Mouse (Mus musculus): Measurements from ENCODE around the gene Samd1.
"Not testable (repeated sequence)": the region's sequence is repeated elsewhere in the genome, so short reads cannot be mapped to it uniquely, and the experiment has no call there.

Samd1 gene

GRCm38 (mm10) chr8:83983222-83983621, 14.2 kb upstream of the Samd1 start:
- DNase-seq = not testable (repeated sequence)

- DNase-seq = no peak
Observed at GRCm38 (mm10) chr8:83989243-83989642, 8.2 kb upstream of the Samd1 start.

DNA sequence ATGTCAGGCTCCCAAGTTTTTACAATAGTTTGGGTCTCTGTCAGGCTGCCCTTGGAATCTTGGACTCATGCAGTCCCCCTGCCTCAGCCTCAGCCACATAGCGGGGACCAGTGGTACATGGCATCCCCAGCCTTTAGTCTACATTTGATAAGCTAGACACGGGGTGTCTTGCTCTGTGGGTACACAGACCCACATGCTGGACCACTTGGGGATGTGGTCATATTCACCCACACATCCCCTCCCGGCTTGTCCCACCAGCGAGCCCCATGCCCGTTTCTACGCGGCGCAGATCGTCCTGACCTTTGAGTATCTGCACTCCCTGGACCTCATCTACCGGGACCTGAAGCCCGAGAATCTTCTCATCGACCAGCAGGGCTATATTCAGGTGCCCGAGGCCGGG, 7.3 kb upstream of the Samd1 start:
- no peak for DNase-seq

DNA sequence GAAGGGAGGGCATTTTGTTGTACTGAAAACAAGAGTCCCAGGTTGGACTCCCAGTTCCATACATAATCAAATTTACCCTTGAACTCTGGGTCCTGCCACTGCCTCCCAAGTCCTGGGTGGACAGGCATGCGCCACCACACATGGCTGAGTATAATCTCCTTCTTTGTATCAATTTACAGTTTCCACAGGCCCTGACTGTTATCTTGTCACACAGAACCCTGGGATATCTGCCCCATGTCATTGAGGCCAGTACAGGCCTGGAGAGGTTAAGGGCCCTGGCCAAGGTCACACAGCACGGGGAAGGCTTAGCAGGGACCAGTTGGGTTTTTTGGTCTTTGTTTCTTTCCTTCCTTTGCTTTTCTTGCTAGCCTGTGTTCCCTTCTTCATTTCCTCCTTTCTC, 5.0 kb upstream of the Samd1 start:
- no peak for DNase-seq

DNA sequence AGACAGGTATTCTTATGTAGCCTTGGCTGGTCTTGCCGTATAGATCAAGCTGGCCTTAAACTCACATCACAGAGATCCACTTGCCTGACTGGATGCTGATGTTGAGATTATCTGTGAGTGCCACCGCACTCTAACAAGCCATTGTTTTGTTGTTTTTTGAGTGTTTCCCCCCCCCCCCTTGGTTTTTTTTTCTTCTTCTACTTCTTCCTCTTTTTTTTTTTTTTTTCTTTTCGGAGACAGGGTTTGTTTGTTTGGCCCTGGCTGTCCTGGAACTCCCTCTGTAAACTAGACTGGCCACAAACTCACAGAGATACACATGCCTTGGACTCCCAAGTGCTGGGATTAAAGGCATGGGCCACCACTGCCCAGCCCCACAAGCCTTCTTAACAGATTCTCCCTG, 3.4 kb upstream of the Samd1 start:
- DNase-seq = no peak

DNA sequence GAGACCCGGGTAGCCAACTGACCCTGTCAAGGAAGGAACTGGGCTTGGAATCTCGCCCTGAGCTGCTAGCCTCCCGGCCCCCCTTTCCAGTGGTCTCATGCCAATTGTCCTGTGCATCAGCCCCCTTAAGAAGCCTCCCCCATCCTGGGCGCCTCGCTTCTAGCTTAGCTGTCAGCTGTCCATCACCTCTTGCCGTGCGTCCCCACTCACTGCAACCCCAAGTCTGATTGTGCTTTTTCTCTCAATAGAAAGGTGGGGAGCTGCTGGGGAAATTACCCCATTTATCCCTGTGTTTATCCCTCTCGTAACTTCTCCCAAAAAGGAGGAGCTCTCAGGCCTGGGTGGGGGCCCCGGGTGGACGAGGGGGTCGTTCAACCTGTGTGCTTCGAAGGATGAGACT, 1.5 kb upstream of the Samd1 start:
- DNase-seq = peak in 1 of 2 experiments; percentile 16

DNA sequence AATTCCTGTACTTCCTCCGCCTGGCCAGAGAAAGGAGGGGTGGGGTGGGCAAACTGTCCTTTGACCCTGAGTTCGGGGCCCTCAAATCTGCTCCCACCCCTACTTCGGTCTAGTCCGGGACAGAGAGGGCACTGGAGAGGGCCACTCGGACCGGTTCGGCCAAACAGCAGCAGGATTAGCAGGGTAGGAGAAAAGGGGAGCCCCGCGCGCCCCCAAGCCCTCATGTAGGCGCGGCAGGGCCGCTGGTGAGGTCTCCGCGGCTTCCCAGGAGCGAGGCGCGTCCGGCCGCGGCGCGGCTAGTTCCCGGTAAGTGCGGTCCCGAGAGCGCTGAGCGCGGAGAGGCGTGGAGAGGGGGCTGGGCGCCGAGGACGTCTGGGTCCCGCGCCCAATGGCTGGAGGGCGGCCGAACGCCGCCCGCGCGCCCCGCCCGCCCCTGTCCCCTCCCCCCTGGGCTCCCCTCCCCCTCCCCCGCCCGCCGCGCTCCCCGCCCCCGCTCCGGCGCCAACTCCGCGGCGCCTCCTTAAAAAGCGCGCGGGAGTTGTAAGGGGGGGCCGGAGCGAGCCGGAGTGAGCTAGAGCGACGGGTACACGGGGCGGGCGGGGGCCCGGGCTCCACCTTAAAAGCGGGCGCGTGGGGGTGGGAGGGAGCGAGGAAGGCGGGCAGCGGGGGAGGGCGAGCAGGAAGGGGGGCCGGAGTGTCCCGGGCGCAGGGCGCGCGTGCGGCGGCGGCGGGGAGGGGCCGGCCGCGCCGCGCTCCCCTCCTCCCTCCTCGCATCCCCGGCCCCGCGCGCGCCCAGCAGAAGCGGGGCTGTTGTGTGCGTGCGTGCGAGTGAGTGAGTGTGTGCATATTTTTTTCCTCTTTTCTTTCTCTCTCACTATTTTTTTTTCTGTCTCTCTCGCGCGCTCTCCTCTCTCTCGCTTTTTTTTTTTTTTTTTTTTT, 636 bp upstream of the Samd1 start:
- peak; percentile 96 to 97 for DNase-seq

DNA sequence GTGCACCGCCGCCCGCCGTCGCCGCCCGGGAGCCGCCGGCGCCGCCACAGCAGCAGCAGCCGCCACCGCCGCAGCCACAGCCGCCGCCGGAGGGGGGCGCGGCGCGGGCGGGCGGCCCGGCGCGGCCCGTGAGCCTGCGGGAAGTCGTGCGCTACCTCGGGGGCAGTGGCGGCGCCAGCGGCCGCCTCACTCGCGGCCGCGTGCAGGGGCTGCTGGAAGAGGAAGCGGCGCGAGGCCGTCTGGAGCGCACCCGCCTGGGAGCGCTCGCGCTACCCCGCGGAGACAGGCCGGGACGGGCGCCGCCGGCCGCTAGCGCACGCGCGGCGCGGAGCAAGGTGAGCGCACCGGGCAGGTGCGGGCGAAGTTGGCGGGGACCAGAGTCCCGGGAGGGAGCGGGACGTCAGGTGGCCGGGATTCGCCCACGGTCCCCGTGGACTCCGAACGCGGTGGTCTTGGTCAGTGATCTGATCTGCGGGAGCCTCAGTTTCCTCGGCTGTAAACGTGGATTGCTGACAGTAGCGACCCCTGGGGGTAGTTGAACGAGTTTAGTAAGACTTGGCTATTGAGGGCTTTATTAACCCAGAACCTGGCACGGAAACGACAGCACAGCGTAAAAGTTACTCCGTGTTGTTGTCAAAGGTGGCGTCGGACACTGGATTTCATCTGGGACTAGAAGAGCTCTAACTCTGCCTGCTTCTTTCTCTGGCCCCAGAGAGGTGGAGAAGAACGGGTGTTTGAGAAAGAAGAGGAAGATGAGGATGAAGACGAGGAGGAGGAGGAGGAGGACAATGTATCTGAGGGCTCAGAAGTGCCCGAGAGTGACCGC, 972 bp downstream of the Samd1 start:
- peak; percentile 75 to 81 for DNase-seq

DNA sequence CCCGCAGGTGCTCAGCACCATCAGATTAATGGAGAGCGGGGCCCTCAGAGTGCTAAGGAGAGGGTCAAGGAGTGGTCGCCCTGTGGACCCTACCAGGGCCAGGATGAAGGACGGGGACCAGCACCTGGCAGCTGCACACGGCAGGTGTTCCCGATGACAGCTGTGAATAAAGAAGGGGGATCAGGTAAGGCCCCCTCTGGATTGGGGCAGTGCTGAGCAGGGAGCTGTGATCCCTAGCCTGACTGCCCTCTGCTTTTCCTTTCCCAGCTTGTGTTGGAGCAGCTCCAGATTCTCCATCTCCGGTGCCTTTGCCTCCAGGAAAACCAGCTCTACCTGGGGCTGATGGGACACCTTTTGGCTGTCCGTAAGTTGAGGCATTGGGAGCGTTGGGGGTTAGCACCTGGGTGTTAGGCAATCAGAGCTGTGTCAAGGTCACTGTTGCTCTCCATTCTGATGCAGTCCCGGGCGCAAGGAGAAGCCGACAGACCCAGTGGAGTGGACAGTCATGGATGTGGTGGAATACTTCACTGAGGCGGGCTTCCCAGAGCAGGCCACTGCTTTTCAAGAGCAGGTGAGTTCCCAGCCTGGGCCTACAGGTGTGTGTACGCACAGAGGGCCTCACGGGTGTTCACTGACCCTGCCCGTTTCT, 1.7 kb downstream of the Samd1 start:
- DNase-seq = peak in 1 of 2 experiments; percentile 45

DNA sequence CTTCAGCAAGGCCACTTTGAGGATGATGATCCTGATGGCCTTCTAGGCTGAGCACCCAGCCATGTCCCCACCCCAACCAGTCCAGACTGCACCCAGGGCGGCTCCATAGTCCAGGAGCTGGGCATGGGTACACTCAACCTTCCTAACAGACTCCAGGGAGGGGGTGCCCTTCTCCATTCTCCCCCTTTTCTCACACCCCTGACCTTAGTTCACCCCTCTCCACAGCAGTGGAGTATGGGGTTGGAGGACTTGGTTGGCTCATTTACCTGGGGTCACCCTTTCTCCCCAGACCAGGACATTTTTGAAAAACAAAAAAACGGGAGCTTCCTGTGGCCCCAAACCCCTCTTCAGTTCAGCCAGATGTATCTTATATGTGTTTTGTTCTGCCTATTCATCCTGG, 2.4 kb downstream of the Samd1 start:
- DNase-seq = peak in 1 of 2 experiments; percentile 19

DNA sequence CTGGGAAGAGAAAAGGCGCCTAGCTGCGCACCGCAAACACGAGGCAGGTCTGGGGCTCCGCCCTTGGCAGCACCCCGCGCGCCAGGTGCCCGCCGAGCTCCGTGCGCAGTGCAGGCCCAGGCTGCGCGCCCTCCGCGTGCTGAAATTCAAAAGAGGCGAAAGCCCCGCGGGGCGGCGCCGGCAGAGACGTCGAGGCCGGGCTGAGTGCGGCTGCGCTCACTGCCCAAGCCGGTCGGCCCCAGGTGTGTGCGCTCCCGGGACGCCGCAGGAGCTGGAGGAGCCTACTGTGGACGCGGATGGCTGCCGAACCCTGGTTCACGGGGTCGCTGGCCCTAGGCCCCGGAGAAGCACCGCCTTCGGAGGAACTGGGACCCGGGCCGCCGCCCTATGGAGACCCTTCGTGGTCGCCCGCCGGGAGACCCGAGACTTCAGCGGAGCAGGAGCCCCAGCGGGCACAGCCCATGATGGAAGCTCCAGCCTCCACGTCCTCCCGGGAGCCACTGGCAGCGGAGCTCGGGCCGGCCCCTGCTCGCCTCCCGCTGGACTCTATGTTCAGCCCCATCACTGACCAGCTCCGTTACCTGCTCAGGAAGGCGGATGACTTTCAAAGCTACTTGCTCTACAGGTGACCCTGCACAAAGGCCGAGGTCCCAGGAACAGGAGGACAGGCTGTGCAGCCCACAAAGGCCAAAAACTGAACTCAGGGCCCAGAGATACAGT, 4.0 kb downstream of the Samd1 start, which contains the start of gene 1700067K01Rik:
Gene 1700067K01Rik (plus strand): TSS at position 222 of the 720 bp plus-strand sequence.
- peak in 1 of 2 experiments; percentile 22 for DNase-seq

GRCm38 (mm10) chr8:84002957-84003611, 5.6 kb downstream of the Samd1 start:
- peak; percentile 71 to 74 for DNase-seq

GRCm38 (mm10) chr8:84003612-84004246, 6.3 kb downstream of the Samd1 start:
- DNase-seq = no peak

- peak; percentile 97 to 98 for DNase-seq
Observed at GRCm38 (mm10) chr8:84004533-84005201, 7.2 kb downstream of the Samd1 start.

- DNase-seq = not testable (repeated sequence)
Observed at GRCm38 (mm10) chr8:84005502-84005901, 8.0 kb downstream of the Samd1 start.

DNA sequence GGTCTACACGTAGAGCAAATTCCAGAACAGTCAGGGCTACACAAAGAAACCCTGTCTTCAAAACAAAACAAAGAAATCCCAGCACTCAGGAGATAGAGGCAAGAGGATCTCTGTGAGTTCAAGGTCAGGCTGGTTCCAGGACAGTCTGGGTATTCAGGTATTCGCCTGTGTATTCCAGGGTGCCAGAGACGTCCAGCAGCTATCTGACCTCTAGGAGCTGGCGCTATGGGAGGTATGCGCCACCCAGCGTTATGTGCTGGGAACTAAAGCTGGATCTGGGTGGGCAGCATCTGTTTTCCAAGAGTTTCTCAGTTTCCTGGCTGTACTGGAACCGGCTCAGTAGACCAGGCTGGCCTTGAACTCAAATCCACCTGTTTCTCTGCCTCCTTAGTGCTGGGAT, 10.9 kb downstream of the Samd1 start:
- DNase-seq = peak in 1 of 2 experiments; percentile 38

DNA sequence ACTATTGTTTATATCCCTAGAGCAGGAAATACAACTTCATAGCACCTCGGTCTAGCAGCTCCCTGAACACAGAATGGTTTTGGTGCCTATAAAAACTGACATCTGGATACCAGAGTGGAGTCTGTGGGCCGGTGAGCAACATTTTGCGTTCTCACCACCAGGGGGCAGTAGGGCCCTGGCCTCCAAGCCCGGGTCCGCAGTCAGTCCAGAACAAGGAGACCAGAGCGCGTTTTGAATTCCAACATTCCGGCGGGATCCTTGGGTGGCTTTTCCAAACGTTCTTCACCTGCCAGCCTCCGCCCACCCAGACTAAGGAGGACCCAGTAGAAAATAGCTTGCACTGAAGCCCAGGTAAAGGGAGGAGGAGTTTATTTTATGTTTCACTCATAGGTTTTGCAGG, 12.4 kb downstream of the Samd1 start:
- DNase-seq = peak; percentile 92 to 95

- peak; percentile 82 to 93 for DNase-seq
Observed at GRCm38 (mm10) chr8:84010625-84011611, 13.4 kb downstream of the Samd1 start.
